Mouse (Mus musculus) MEL (cell line): ENCODE measurements at regions not wholly inside any gene's neighbourhood (a gene's known extent, or its start where the extent isn't known, plus 50 kb on each side); places are given as distances from the start of the nearest gene placed in this dataset.

Experiments
- DNase-seq: peaks from one replicate; pipeline ENCODE4 v3.0.0; 2011; ENCODE audit warnings: low read depth, low spot score
- H3K27ac ChIP-seq: 2 replicates; pipeline ENCODE4 v1.5.1; 2012; ENCODE audit warnings: low read depth, mild to moderate bottlenecking, control low read depth, low read length, moderate library complexity; ENCODE audit not compliant: control insufficient read depth
- H3K27me3 ChIP-seq, 2 experiments: fragments of 150-350 bp in 1 of 2; sonication (generic) in 1 of 2; 2 replicates each; pipeline ENCODE4 v1.6.1; 2012; ENCODE audit warnings: low read length in 2 of 2, mild to moderate bottlenecking in 2 of 2, improper control_type of control experiment in 1 of 2, moderate library complexity in 1 of 2; ENCODE audit not compliant: insufficient read depth in 2 of 2, control insufficient read depth in 1 of 2
- H3K36me3 ChIP-seq, 2 experiments: 2 replicates each; pipeline ENCODE4 v1.6.1; 2012 to 2014; ENCODE audit warnings: low read length in 2 of 2, improper control_type of control experiment in 1 of 2, inconsistent platforms in 1 of 2, mild to moderate bottlenecking in 1 of 2; ENCODE audit not compliant: insufficient read depth in 2 of 2, control insufficient read depth in 1 of 2
- H3K4me1 ChIP-seq, 2 experiments: fragments of 150-350 bp in 1 of 2; sonication (generic) in 1 of 2; 2 replicates each; pipeline ENCODE4 v1.6.1; 2012; ENCODE audit warnings: low read length in 2 of 2, improper control_type of control experiment in 1 of 2, mild to moderate bottlenecking in 1 of 2; ENCODE audit not compliant: insufficient read depth in 2 of 2, control insufficient read depth in 1 of 2
- H3K4me3 ChIP-seq, 2 experiments: fragments of 150-350 bp in 1 of 2; sonication (generic) in 1 of 2; 2 replicates each; pipeline ENCODE4 v1.5.1; 2012; ENCODE audit warnings: low read depth in 2 of 2, low read length in 2 of 2, mild to moderate bottlenecking in 2 of 2, moderate library complexity in 2 of 2, control low read depth in 1 of 2, improper control_type of control experiment in 1 of 2; ENCODE audit not compliant: control insufficient read depth in 1 of 2, insufficient read depth in 1 of 2
- H3K79me2 ChIP-seq: 2 replicates; pipeline ENCODE4 v1.6.1; 2012; ENCODE audit warnings: mild to moderate bottlenecking, low read length, moderate library complexity; ENCODE audit not compliant: control insufficient read depth, poor library complexity, insufficient read depth
- H3K9ac ChIP-seq: 2 replicates; pipeline ENCODE4 v1.6.1; 2012; ENCODE audit warnings: low read depth, mild to moderate bottlenecking, control low read depth, low read length, moderate library complexity; ENCODE audit not compliant: control insufficient read depth, poor library complexity, severe bottlenecking
- H3K9me3 ChIP-seq: fragments of 150-350 bp; sonication (generic); replicated peaks from 2 replicates; pipeline ENCODE4 v1.6.1; 2012; ENCODE audit warnings: mild to moderate bottlenecking, low read length, improper control_type of control experiment, moderate library complexity; ENCODE audit not compliant: insufficient read depth
- BHLHE40 ChIP-seq: IDR thresholded peaks from 2 replicates; pipeline ENCODE4 v1.6.1; 2012; ENCODE audit warnings: low read depth, mild to moderate bottlenecking, inconsistent platforms, low read length, improper control_type of control experiment, borderline replicate concordance
- CHD2 ChIP-seq: IDR thresholded peaks from 2 replicates; pipeline ENCODE4 v1.6.1; 2011; ENCODE audit warnings: low read length, improper control_type of control experiment
- CTCF ChIP-seq, 3 experiments: IDR thresholded peaks in 2 of 3; conservative IDR thresholded peaks in 1 of 3; 2 replicates each; pipeline ENCODE4 v1.5.1; 2011 to 2012; ENCODE audit warnings: low read length in 3 of 3, low read depth in 2 of 3, mild to moderate bottlenecking in 2 of 3, improper control_type of control experiment in 1 of 3, inconsistent platforms in 1 of 3, mixed read lengths in 1 of 3, moderate library complexity in 1 of 3; ENCODE audit not compliant: control insufficient read depth in 1 of 3, insufficient read depth in 1 of 3, poor library complexity in 1 of 3, severe bottlenecking in 1 of 3
- ELF1 ChIP-seq: IDR thresholded peaks from 2 replicates; pipeline ENCODE4 v1.6.1; 2014; ENCODE audit warnings: low read depth, mild to moderate bottlenecking, inconsistent platforms, low read length, improper control_type of control experiment, moderate library complexity
- EP300 ChIP-seq, 2 experiments: IDR thresholded peaks; 2 replicates each; pipeline ENCODE4 v1.6.1; 2011; ENCODE audit warnings: improper control_type of control experiment in 2 of 2, low read length in 2 of 2, low read depth in 1 of 2, mild to moderate bottlenecking in 1 of 2
- ETS1 ChIP-seq: IDR thresholded peaks from 2 replicates; pipeline ENCODE4 v1.6.1; 2012; ENCODE audit warnings: low read depth, mild to moderate bottlenecking, inconsistent platforms, low read length, improper control_type of control experiment, moderate library complexity
- GABPA ChIP-seq: IDR thresholded peaks from 2 replicates; pipeline ENCODE4 v1.6.1; 2012; ENCODE audit warnings: low read depth, mild to moderate bottlenecking, inconsistent platforms, low read length, improper control_type of control experiment, moderate library complexity
- GATA1 ChIP-seq: IDR thresholded peaks from 2 replicates; pipeline ENCODE4 v1.6.1; 2011; ENCODE audit warnings: low read depth, low read length, improper control_type of control experiment
- HCFC1 ChIP-seq: IDR thresholded peaks from 2 replicates; pipeline ENCODE4 v1.6.1; 2012; ENCODE audit warnings: low read depth, mild to moderate bottlenecking, inconsistent platforms, low read length, improper control_type of control experiment, moderate library complexity
- KAT2A ChIP-seq: conservative IDR thresholded peaks from 2 replicates; pipeline ENCODE4 v1.6.1; 2012; ENCODE audit warnings: low read depth, low read length, improper control_type of control experiment, inconsistent platforms
- MAFK ChIP-seq: IDR thresholded peaks from 2 replicates; pipeline ENCODE4 v1.6.1; 2011; ENCODE audit warnings: low read depth, mild to moderate bottlenecking, low read length, improper control_type of control experiment, borderline replicate concordance
- MAX ChIP-seq: IDR thresholded peaks from 2 replicates; pipeline ENCODE4 v1.6.1; 2011; ENCODE audit warnings: low read length, improper control_type of control experiment
- MAZ ChIP-seq: IDR thresholded peaks from 2 replicates; pipeline ENCODE4 v1.6.1; 2012; ENCODE audit warnings: low read depth, mild to moderate bottlenecking, inconsistent platforms, low read length, improper control_type of control experiment
- MXI1 ChIP-seq: IDR thresholded peaks from 2 replicates; pipeline ENCODE4 v1.6.1; 2011; ENCODE audit warnings: mild to moderate bottlenecking, low read depth, low read length, improper control_type of control experiment
- MYB ChIP-seq: IDR thresholded peaks from 2 replicates; pipeline ENCODE4 v1.6.1; 2011; ENCODE audit warnings: mild to moderate bottlenecking, low read depth, low read length, improper control_type of control experiment
- MYC ChIP-seq: IDR thresholded peaks from 2 replicates; pipeline ENCODE4 v1.6.1; 2011; ENCODE audit warnings: low read depth, mild to moderate bottlenecking, low read length, improper control_type of control experiment, moderate library complexity
- NELFE ChIP-seq: IDR thresholded peaks from 2 replicates; pipeline ENCODE4 v1.6.1; 2011; ENCODE audit warnings: low read depth, low read length, improper control_type of control experiment
- NRF1 ChIP-seq: IDR thresholded peaks from 2 replicates; pipeline ENCODE4 v1.6.1; 2014; ENCODE audit warnings: low read depth, mild to moderate bottlenecking, inconsistent platforms, low read length, improper control_type of control experiment, moderate library complexity; ENCODE audit not compliant: poor library complexity, insufficient read depth, severe bottlenecking
- POLR2A ChIP-seq, 2 experiments: IDR thresholded peaks; 2 replicates each; pipeline ENCODE4 v1.6.1; 2011 to 2012; ENCODE audit warnings: low read length in 2 of 2, mild to moderate bottlenecking in 2 of 2, control low read depth in 1 of 2, improper control_type of control experiment in 1 of 2, low read depth in 1 of 2, moderate library complexity in 1 of 2; ENCODE audit not compliant: control insufficient read depth in 1 of 2, insufficient read depth in 1 of 2, poor library complexity in 1 of 2
- POLR2AphosphoS2 ChIP-seq: IDR thresholded peaks from 2 replicates; pipeline ENCODE4 v1.6.1; 2011; ENCODE audit warnings: low read length, improper control_type of control experiment
- RAD21 ChIP-seq: IDR thresholded peaks from 2 replicates; pipeline ENCODE4 v1.6.1; 2011; ENCODE audit warnings: mild to moderate bottlenecking, low read depth, low read length, improper control_type of control experiment
- RCOR1 ChIP-seq: IDR thresholded peaks from 2 replicates; pipeline ENCODE4 v1.6.1; 2012; ENCODE audit warnings: low read depth, mild to moderate bottlenecking, inconsistent platforms, low read length, improper control_type of control experiment
- SIN3A ChIP-seq: IDR thresholded peaks from 2 replicates; pipeline ENCODE4 v1.6.1; 2012; ENCODE audit warnings: low read length, improper control_type of control experiment, inconsistent platforms
- SMC3 ChIP-seq: IDR thresholded peaks from 2 replicates; pipeline ENCODE4 v1.6.1; 2011; ENCODE audit warnings: low read depth, low read length, improper control_type of control experiment
- TBP ChIP-seq: IDR thresholded peaks from 2 replicates; pipeline ENCODE4 v1.8.0; 2011; ENCODE audit warnings: low read depth, low read length, improper control_type of control experiment
- TCF12 ChIP-seq: IDR thresholded peaks from 2 replicates; pipeline ENCODE4 v1.6.1; 2014; ENCODE audit warnings: low read depth, mild to moderate bottlenecking, inconsistent platforms, low read length, improper control_type of control experiment, moderate library complexity
- USF2 ChIP-seq, 2 experiments: IDR thresholded peaks; 2 replicates each; pipeline ENCODE4 v1.6.1; 2011 to 2012; ENCODE audit warnings: improper control_type of control experiment in 2 of 2, low read length in 2 of 2, borderline replicate concordance in 1 of 2, inconsistent platforms in 1 of 2, low read depth in 1 of 2, mild to moderate bottlenecking in 1 of 2; ENCODE audit not compliant: insufficient read depth in 1 of 2
- ZC3H11A ChIP-seq: IDR thresholded peaks from 2 replicates; pipeline ENCODE4 v1.6.1; 2012; ENCODE audit warnings: low read depth, mild to moderate bottlenecking, inconsistent platforms, low read length, improper control_type of control experiment
- ZKSCAN1 ChIP-seq: IDR thresholded peaks from 2 replicates; pipeline ENCODE4 v1.6.1; 2012; ENCODE audit warnings: low read depth, mild to moderate bottlenecking, inconsistent platforms, low read length, improper control_type of control experiment, moderate library complexity

DNA sequence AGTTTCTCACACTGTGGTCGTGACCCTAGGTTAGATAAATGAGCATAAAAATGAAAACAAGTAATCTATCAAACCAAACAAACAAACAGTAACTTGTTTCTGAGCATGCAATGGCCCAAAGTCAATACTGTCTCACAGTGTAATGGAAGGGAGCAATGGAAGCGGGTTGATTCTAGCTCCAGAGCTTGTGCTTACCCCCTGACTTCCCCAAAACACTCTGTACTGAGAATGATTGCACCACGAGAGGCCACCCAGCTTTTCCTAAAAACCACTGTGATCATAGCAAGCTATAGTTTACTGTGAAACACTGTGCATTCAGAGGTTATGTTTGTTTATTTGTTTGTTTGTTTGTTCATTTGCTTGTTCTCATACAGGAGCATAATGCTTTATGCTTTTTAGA, 174.9 kb upstream of the Adgrl4 start:
- Histone ChIP-seq H3K79me2 (no peaks in the 10 kb centered on the region), H3K9me3 (no peaks in the 10 kb centered on the region), H3K36me3 (no peaks in the 10 kb centered on the region), H3K4me1 (no peaks in the 10 kb centered on the region), H3K9ac (no peak overlapping the region), H3K27ac (no peak overlapping the region), H3K4me3 (no peak overlapping the region)
- DNase-seq = no peak
- no peak for TF ChIP-seq EP300 (IDR thresholded peaks at IDR 0.05; ENCODE audit: low read depth in 1 of 2, low read length in 2 of 2)
- no peak for TF ChIP-seq USF2 (IDR thresholded peaks at IDR 0.05; ENCODE audit: borderline replicate concordance in 1 of 2, insufficient read depth in 1 of 2, low read depth in 1 of 2, low read length in 2 of 2)
- no peak for TF ChIP-seq SMC3
- no peak for TF ChIP-seq MAX
- no peak for TF ChIP-seq KAT2A
- TF ChIP-seq NELFE = no peak
- TF ChIP-seq CTCF (IDR thresholded peaks at IDR 0.05 in 2 of 3, conservative IDR thresholded peaks at IDR 0.05 in 1 of 3; ENCODE audit: control insufficient read depth in 1 of 3, insufficient read depth in 1 of 3, low read depth in 2 of 3, low read length in 3 of 3, poor library complexity in 1 of 3, severe bottlenecking in 1 of 3) = no peak
- TF ChIP-seq POLR2A (IDR thresholded peaks at IDR 0.05; ENCODE audit: control insufficient read depth in 1 of 2, insufficient read depth in 1 of 2, low read depth in 1 of 2, low read length in 2 of 2, poor library complexity in 1 of 2) = no peak
- TF ChIP-seq TBP = no peak
- no peak for TF ChIP-seq MAFK
- no peak for TF ChIP-seq MYB
- TF ChIP-seq TCF12 = no peak
- no peak for TF ChIP-seq ZKSCAN1
- no peak for TF ChIP-seq ELF1
- TF ChIP-seq SIN3A = no peak
- TF ChIP-seq, all 39 proteins: peak for 0
- H3K27me3 ChIP-seq = no peaks in the 10 kb centered on the region

DNA sequence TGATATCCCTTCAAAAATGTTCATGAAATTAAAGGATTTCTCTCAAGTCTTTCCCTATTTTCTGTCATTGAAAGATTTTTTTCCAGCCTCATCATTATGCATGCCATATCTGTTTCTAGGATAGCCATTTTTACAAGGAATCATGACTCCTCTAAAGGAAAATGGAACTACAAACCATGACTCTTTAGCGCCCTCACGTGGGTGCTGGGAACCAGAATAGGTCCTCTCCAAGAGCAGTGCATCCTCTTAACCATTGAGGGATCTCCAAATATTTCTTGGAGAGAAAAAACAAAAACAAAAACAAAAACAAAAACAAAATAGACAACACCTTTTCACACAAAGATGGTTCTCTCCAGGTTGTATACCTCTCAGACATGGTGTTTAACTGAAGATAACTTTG, 172.0 kb upstream of the Adgrl4 start:
- H3K27me3 ChIP-seq = no peaks in the 10 kb centered on the region
- H3K79me2 ChIP-seq = no peaks in the 10 kb centered on the region
- H3K4me3 ChIP-seq = no peak overlapping the region
- no peak overlapping the region for H3K27ac ChIP-seq
- H3K9ac ChIP-seq = no peak overlapping the region
- H3K9me3 ChIP-seq = no peaks in the 10 kb centered on the region
- TF ChIP-seq NRF1 (no peak), ETS1 (no peak), RCOR1 (no peak), SMC3 (peak; percentile 20; the same call in 1 of the 2 replicates), MAZ (no peak), ZC3H11A (no peak), MXI1 (no peak), CTCF (IDR thresholded peaks at IDR 0.05 in 2 of 3, conservative IDR thresholded peaks at IDR 0.05 in 1 of 3; ENCODE audit: control insufficient read depth in 1 of 3, insufficient read depth in 1 of 3, low read depth in 2 of 3, low read length in 3 of 3, poor library complexity in 1 of 3, severe bottlenecking in 1 of 3) (peak; percentile 12 to 28 (median 18); a peak in 2 of 6 replicates), TBP (no peak), USF2 (IDR thresholded peaks at IDR 0.05; ENCODE audit: borderline replicate concordance in 1 of 2, insufficient read depth in 1 of 2, low read depth in 1 of 2, low read length in 2 of 2) (no peak), GATA1 (no peak), SIN3A (no peak), MYC (no peak), KAT2A (no peak), BHLHE40 (no peak), CHD2 (no peak), RAD21 (peak; percentile 15), GABPA (no peak), POLR2AphosphoS2 (no peak), HCFC1 (no peak)
- DNase-seq = peak; percentile 11
- no peaks in the 10 kb centered on the region for H3K36me3 ChIP-seq
- no peaks in the 10 kb centered on the region for H3K4me1 ChIP-seq
